Mouse (Mus musculus): ENCODE measurements around the gene Metap1d. TPM values are rescaled to one million over a fixed set of nuclear protein-coding genes. Genes with fewer than 3 reads are reported as not detected.

Gene Metap1d
- polyA plus RNA-seq, 1 experiment from 2014 or later: 43.0 TPM

GRCm38 (mm10) chr2:71479917-71480316 lies 26.8 kb downstream of the Metap1d start:
- ATAC-seq (ENCODE audit: low read depth): peak; percentile 50; the same call in 1 of the 2 replicates
- no peak overlapping the region for H3K4me2 ChIP-seq (ENCODE audit: low read depth, low read length)

GRCm38 (mm10) chr2:71481825-71482224 lies 28.7 kb downstream of the Metap1d start:
- H3K4me1 ChIP-seq (ENCODE audit: control insufficient read depth, insufficient read depth, low read length): peaks cover 32% of the 10 kb centered on the region
- no peak overlapping the region for H3K27ac ChIP-seq (replicated peaks; ENCODE audit: low read depth, low read length)
- H3K9me3 ChIP-seq (ENCODE audit: control insufficient read depth, low read length): peaks cover 6% of the 10 kb centered on the region; the same call in 1 of the 2 replicates
- no peaks in the 10 kb centered on the region for H3K27me3 ChIP-seq (replicated peaks; ENCODE audit: control insufficient read depth, insufficient read depth, low read length)
- H3K4me3 ChIP-seq (ENCODE audit: low read depth, low read length): no peak overlapping the region
- H3K36me3 ChIP-seq (ENCODE audit: control insufficient read depth, insufficient read depth, low read length): no peaks in the 10 kb centered on the region
- no peak overlapping the region for H3K9ac ChIP-seq (ENCODE audit: low read depth, low read length)
- DNase-seq (ENCODE audit: low spot score) (peak; percentile 74), ATAC-seq (ENCODE audit: low read depth) (no peak)
- WGBS: 43% methylated on average over 6 of the region's 6 CpGs
- no peak overlapping the region for H3K4me2 ChIP-seq (ENCODE audit: low read depth, low read length)

More at GRCm38 (mm10) chr2:71479917-71480316, 26.8 kb downstream of the Metap1d start:
- WGBS: 15% methylated on average over 5 of the region's 7 CpGs
- H3K27ac ChIP-seq (replicated peaks; ENCODE audit: low read depth, low read length): no peak overlapping the region
- H3K36me3 ChIP-seq (ENCODE audit: control insufficient read depth, insufficient read depth, low read length): no peaks in the 10 kb centered on the region
- no peaks in the 10 kb centered on the region for H3K27me3 ChIP-seq (replicated peaks; ENCODE audit: control insufficient read depth, insufficient read depth, low read length)
- H3K4me1 ChIP-seq (ENCODE audit: control insufficient read depth, insufficient read depth, low read length): peaks cover 42% of the 10 kb centered on the region
- H3K4me3 ChIP-seq (ENCODE audit: low read depth, low read length): no peak overlapping the region
- H3K9ac ChIP-seq (ENCODE audit: low read depth, low read length): no peak overlapping the region
- DNase-seq (ENCODE audit: low spot score): peak; percentile 42
- peaks cover 6% of the 10 kb centered on the region; the same call in 1 of the 2 replicates for H3K9me3 ChIP-seq (ENCODE audit: control insufficient read depth, low read length)

GRCm38 (mm10) chr2:71483046-71483716 lies 30.1 kb downstream of the Metap1d start:
- peaks cover 32% of the 10 kb centered on the region for H3K4me1 ChIP-seq (ENCODE audit: control insufficient read depth, insufficient read depth, low read length)
- peak; percentile 29 for DNase-seq (ENCODE audit: low spot score)
- no peak overlapping the region for H3K4me3 ChIP-seq (ENCODE audit: low read depth, low read length)
- 42% methylated on average over 10 of the region's 10 CpGs for WGBS
- peak overlapping the region; percentile 24; the same call in 1 of the 2 replicates for H3K27ac ChIP-seq (replicated peaks; ENCODE audit: low read depth, low read length)
- ATAC-seq (ENCODE audit: low read depth): no peak
- H3K27me3 ChIP-seq (replicated peaks; ENCODE audit: control insufficient read depth, insufficient read depth, low read length): no peaks in the 10 kb centered on the region
- H3K9ac ChIP-seq (ENCODE audit: low read depth, low read length): no peak overlapping the region
- H3K9me3 ChIP-seq (ENCODE audit: control insufficient read depth, low read length): no peaks in the 10 kb centered on the region
- H3K4me2 ChIP-seq (ENCODE audit: low read depth, low read length): no peak overlapping the region
- H3K36me3 ChIP-seq (ENCODE audit: control insufficient read depth, insufficient read depth, low read length): no peaks in the 10 kb centered on the region

DNA sequence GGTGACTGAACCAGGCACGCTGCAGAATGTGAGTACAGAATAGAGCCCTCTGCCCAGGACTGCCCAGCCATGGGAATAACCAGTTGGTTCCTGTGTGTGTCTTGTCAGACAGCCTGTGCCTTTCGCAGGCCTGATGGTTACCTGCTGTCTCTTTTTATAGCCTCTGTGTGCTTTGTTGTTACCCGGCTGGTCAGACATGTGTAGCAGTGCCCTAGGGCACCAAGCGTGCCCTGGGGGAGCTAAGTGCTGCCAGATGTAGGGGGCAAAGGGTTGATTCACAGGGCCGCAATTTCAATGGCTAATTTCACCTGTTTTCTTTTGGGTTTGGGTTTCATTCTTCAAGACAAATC lies 30.6 kb downstream of the Metap1d start:
- H3K27me3 ChIP-seq (replicated peaks; ENCODE audit: control insufficient read depth, insufficient read depth, low read length): no peaks in the 10 kb centered on the region
- peaks cover 32% of the 10 kb centered on the region for H3K4me1 ChIP-seq (ENCODE audit: control insufficient read depth, insufficient read depth, low read length)
- no peak for DNase-seq (ENCODE audit: low spot score)
- no peak overlapping the region for H3K4me3 ChIP-seq (ENCODE audit: low read depth, low read length)
- WGBS: 26% methylated on average over 5 of the region's 5 CpGs
- no peak for ATAC-seq (ENCODE audit: low read depth)
- H3K36me3 ChIP-seq (ENCODE audit: control insufficient read depth, insufficient read depth, low read length): no peaks in the 10 kb centered on the region
- H3K9me3 ChIP-seq (ENCODE audit: control insufficient read depth, low read length): no peaks in the 10 kb centered on the region
- H3K27ac ChIP-seq (replicated peaks; ENCODE audit: low read depth, low read length): peak overlapping the region; percentile 24; the same call in 1 of the 2 replicates
- H3K9ac ChIP-seq (ENCODE audit: low read depth, low read length): no peak overlapping the region
- no peak overlapping the region for H3K4me2 ChIP-seq (ENCODE audit: low read depth, low read length)

DNA sequence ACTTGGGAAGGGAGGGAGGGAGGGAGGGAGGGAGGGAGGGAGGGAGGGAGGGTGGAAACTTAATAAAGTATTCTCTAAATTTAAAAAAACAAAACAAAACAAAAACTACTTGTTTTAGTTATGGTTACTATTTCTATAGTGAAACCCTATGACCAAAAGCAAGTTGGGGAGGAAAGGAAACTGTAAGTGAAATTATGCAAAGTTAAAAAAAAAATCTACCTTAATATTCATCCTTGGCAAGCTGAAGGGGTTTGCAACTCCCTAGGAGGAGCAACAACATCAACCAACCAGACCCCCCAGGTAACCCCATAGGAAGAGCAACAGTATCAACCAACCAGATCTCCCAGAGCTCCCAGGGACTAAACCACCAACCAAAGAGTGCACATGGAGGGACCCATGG lies 38.2 kb downstream of the Metap1d start:
- no peak overlapping the region for H3K4me3 ChIP-seq (ENCODE audit: low read depth, low read length)
- no peaks in the 10 kb centered on the region for H3K9me3 ChIP-seq (ENCODE audit: control insufficient read depth, low read length)
- no peak overlapping the region for H3K4me2 ChIP-seq (ENCODE audit: low read depth, low read length)
- no peak for DNase-seq (ENCODE audit: low spot score)
- H3K27me3 ChIP-seq (replicated peaks; ENCODE audit: control insufficient read depth, insufficient read depth, low read length): no peaks in the 10 kb centered on the region
- no peak overlapping the region for H3K27ac ChIP-seq (replicated peaks; ENCODE audit: low read depth, low read length)
- ATAC-seq (ENCODE audit: low read depth): no peak
- no peak overlapping the region for H3K9ac ChIP-seq (ENCODE audit: low read depth, low read length)
- 0 out of 2 replicates have a peak, but pooled peaks cover 4% of the 10 kb centered on the region for H3K4me1 ChIP-seq (ENCODE audit: control insufficient read depth, insufficient read depth, low read length)
- no peaks in the 10 kb centered on the region for H3K36me3 ChIP-seq (ENCODE audit: control insufficient read depth, insufficient read depth, low read length)

DNA sequence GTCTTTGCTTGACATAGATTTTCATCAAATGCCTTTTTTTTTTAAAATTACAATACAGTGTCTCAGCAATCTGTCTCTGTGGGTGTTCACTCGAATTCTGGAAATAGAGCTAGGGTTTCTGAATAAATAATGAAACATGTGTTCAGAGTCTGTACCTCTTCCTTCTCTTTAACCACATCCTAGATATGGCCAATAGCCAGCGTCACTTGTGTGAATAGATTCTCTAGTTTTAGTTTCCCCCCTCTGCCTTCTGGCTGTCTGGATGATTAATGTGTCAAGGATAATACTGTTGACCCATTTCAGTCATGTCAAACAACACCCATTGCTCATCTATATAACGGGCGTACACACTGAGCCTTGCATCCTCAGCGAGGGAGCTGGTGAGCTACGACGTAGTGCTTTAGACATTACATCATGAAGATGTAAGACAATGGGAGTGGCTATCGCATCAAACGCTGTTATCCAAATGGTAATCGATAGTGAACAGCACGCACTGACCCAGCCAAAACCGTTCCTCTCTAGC lies 40.1 kb downstream of the Metap1d start:
- H3K9ac ChIP-seq (ENCODE audit: low read depth, low read length): no peak overlapping the region
- no peak for DNase-seq (ENCODE audit: low spot score)
- 58% methylated on average over 12 of the region's 12 CpGs for WGBS
- H3K4me2 ChIP-seq (ENCODE audit: low read depth, low read length): no peak overlapping the region
- H3K27ac ChIP-seq (replicated peaks; ENCODE audit: low read depth, low read length): no peak overlapping the region
- H3K36me3 ChIP-seq (ENCODE audit: control insufficient read depth, insufficient read depth, low read length): no peaks in the 10 kb centered on the region
- no peaks in the 10 kb centered on the region for H3K9me3 ChIP-seq (ENCODE audit: control insufficient read depth, low read length)
- H3K27me3 ChIP-seq (replicated peaks; ENCODE audit: control insufficient read depth, insufficient read depth, low read length): no peaks in the 10 kb centered on the region
- H3K4me3 ChIP-seq (ENCODE audit: low read depth, low read length): no peak overlapping the region
- ATAC-seq (ENCODE audit: low read depth): no peak
- peaks cover 8% of the 10 kb centered on the region; the same call in 1 of the 2 replicates for H3K4me1 ChIP-seq (ENCODE audit: control insufficient read depth, insufficient read depth, low read length)

DNA sequence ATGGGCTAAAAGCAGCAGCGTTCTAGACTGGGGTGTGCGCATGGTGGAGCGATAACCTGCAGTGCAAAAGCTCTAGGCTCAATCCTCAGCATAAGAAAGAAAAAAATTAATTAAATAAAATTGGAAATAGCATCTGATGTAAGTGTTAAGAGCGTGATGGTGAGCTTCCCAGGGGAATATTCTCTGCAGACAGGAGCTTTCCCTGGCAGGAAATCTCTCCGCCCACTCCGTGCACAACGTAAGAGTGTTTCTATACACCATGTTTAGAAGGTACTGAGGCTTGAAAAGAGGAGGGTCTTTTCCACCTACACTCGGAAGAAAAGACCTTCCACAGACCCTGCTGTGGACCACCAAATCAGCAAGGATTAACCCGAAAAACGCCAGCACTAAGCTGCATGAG lies 41.4 kb downstream of the Metap1d start:
- no peak for ATAC-seq (ENCODE audit: low read depth)
- WGBS: 58% methylated on average over 10 of the region's 10 CpGs
- no peaks in the 10 kb centered on the region for H3K27me3 ChIP-seq (replicated peaks; ENCODE audit: control insufficient read depth, insufficient read depth, low read length)
- no peaks in the 10 kb centered on the region for H3K9me3 ChIP-seq (ENCODE audit: control insufficient read depth, low read length)
- no peak overlapping the region for H3K27ac ChIP-seq (replicated peaks; ENCODE audit: low read depth, low read length)
- H3K4me1 ChIP-seq (ENCODE audit: control insufficient read depth, insufficient read depth, low read length): peaks cover 15% of the 10 kb centered on the region; the same call in 1 of the 2 replicates
- no peak overlapping the region for H3K4me2 ChIP-seq (ENCODE audit: low read depth, low read length)
- H3K4me3 ChIP-seq (ENCODE audit: low read depth, low read length): no peak overlapping the region
- no peak overlapping the region for H3K9ac ChIP-seq (ENCODE audit: low read depth, low read length)
- no peak for DNase-seq (ENCODE audit: low spot score)
- no peaks in the 10 kb centered on the region for H3K36me3 ChIP-seq (ENCODE audit: control insufficient read depth, insufficient read depth, low read length)

DNA sequence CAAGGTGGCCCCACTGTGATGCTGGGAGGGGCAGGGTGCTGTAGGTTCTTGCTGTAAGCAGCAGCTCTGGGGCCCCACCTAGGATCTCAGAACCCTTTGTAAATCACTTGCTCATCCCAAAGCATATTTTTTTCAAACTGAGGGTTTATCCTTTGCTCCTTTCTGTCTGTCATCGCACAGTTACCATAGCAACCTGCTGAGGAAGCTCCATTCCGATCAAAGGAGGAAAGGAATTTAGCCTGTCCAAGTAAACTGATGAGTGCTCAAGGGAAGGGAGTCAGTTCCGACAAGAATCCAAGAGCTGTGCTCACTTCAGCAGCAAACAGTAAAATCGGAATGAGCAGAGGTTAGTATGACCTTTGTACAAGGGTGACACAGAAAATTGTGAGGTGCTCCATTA lies 41.9 kb downstream of the Metap1d start:
- Histone ChIP-seq H3K4me3 (ENCODE audit: low read depth, low read length) (no peak overlapping the region), H3K4me2 (ENCODE audit: low read depth, low read length) (no peak overlapping the region), H3K9me3 (ENCODE audit: control insufficient read depth, low read length) (no peaks in the 10 kb centered on the region), H3K27me3 (replicated peaks; ENCODE audit: control insufficient read depth, insufficient read depth, low read length) (no peaks in the 10 kb centered on the region), H3K4me1 (ENCODE audit: control insufficient read depth, insufficient read depth, low read length) (peaks cover 15% of the 10 kb centered on the region; the same call in 1 of the 2 replicates), H3K9ac (ENCODE audit: low read depth, low read length) (no peak overlapping the region), H3K36me3 (ENCODE audit: control insufficient read depth, insufficient read depth, low read length) (no peaks in the 10 kb centered on the region), H3K27ac (replicated peaks; ENCODE audit: low read depth, low read length) (no peak overlapping the region)
- 0 out of 2 replicates have a peak, but pooled peaks have one; percentile 41 for ATAC-seq (ENCODE audit: low read depth)
- 18% methylated on average over 4 of the region's 4 CpGs for WGBS
- DNase-seq (ENCODE audit: low spot score): no peak

DNA sequence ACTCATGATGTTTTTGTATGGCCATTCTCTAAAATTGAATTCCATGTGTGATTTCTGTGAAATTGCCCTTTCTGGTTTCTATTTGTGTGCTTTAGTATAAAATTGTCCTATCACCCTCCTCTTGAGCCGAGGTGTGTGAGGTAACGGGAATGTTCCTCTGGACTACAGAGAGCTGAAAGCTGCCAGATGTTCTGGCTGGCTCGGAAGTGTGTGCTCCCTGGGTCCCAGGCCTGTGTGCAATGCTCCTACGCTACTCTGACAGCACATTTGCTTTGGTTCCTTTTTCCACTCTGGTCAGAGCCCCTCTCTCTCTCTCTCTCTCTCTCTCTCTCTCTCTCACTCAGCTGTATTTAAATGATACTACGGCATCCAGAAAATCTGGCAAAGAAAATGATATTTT lies 44.1 kb downstream of the Metap1d start:
- Histone ChIP-seq H3K36me3 (ENCODE audit: control insufficient read depth, insufficient read depth, low read length) (no peaks in the 10 kb centered on the region), H3K9me3 (ENCODE audit: control insufficient read depth, low read length) (no peaks in the 10 kb centered on the region), H3K9ac (ENCODE audit: low read depth, low read length) (no peak overlapping the region), H3K4me2 (ENCODE audit: low read depth, low read length) (no peak overlapping the region), H3K27ac (replicated peaks; ENCODE audit: low read depth, low read length) (no peak overlapping the region), H3K27me3 (replicated peaks; ENCODE audit: control insufficient read depth, insufficient read depth, low read length) (no peaks in the 10 kb centered on the region), H3K4me1 (ENCODE audit: control insufficient read depth, insufficient read depth, low read length) (peaks cover 15% of the 10 kb centered on the region; the same call in 1 of the 2 replicates), H3K4me3 (ENCODE audit: low read depth, low read length) (no peak overlapping the region)
- ATAC-seq (ENCODE audit: low read depth) (no peak), DNase-seq (ENCODE audit: low spot score) (no peak)
- WGBS: 35% methylated on average over 5 of the region's 5 CpGs

Data from embryonic facial prominence, embryonic 14.5 days (tissue).